Mouse (Mus musculus) forebrain, embryonic 11.5 days (tissue): ENCODE measurements around the gene Spag17. TPM values are rescaled to one million over a fixed set of nuclear protein-coding genes. Genes with fewer than 3 reads are reported as not detected.

Experiments used
- ATAC-seq: fragments of 200-750 bp; cut with Nextera tagmentation; replicated peaks from 2 replicates; pipeline ENCODE4 v1.8.0; 2017; ENCODE audit warnings: moderate TSS enrichment; ENCODE audit not compliant: low FRiP score
- DNase-seq: peaks from one replicate; pipeline ENCODE4 v3.0.0-alpha.2; 2017; ENCODE audit warnings: low spot score
- H3K27ac ChIP-seq: fragments of 300-500 bp; sonication (generic); 2 replicates; pipeline ENCODE4 v1.5.1; 2014; ENCODE audit warnings: low read depth, low read length
- H3K27me3 ChIP-seq: fragments of 300-500 bp; sonication (generic); 2 replicates; pipeline ENCODE4 v1.6.1; 2014; ENCODE audit warnings: mild to moderate bottlenecking, low read length, mixed read lengths; ENCODE audit not compliant: control insufficient read depth, insufficient read depth
- H3K36me3 ChIP-seq: fragments of 300-500 bp; sonication (generic); 2 replicates; pipeline ENCODE4 v1.6.1; 2014; ENCODE audit warnings: mild to moderate bottlenecking, low read length, moderate library complexity, mixed read lengths; ENCODE audit not compliant: control insufficient read depth, insufficient read depth
- H3K4me1 ChIP-seq: fragments of 300-500 bp; sonication (generic); replicated peaks from 2 replicates; pipeline ENCODE4 v1.6.1; 2014; ENCODE audit warnings: low read length, mixed read lengths; ENCODE audit not compliant: control insufficient read depth, insufficient read depth
- H3K4me2 ChIP-seq: fragments of 300-500 bp; sonication (generic); 2 replicates; pipeline ENCODE4 v1.6.1; 2014; ENCODE audit warnings: low read depth, mild to moderate bottlenecking, low read length, moderate library complexity, mixed read lengths; ENCODE audit not compliant: severe bottlenecking
- H3K4me3 ChIP-seq: fragments of 300-500 bp; sonication (generic); 2 replicates; pipeline ENCODE4 v1.5.1; 2014; ENCODE audit warnings: low read depth, low read length
- H3K9ac ChIP-seq: fragments of 300-500 bp; sonication (generic); 2 replicates; pipeline ENCODE4 v1.6.1; 2014; ENCODE audit warnings: low read length
- H3K9me3 ChIP-seq: fragments of 300-500 bp; sonication (generic); 2 replicates; pipeline ENCODE4 v1.6.1; 2016; ENCODE audit warnings: low read length, mixed read lengths; ENCODE audit not compliant: control insufficient read depth
- WGBS: fragments of 180-500 bp; shearing (Covaris S2); extraction: QIAGEN DNeasy Blood & Tissue Kit; methylation state at CpG from one replicate; pipeline ENCODE4 v1.1.7; 2014; 5-methylcytosine and 5-hydroxymethylcytosine counted together
- polyA plus RNA-seq: library from polyadenylated mRNA; unstranded; fragments of >200 nt; fragmentation: Nextera tagmentation; extraction: Ambion mirVana; gene quantifications from 2 replicates; pipeline ENCODE4 v1.2.1, GENCODE M21; 2014

Gene Spag17
- polyA plus RNA-seq, 1 experiment from 2014 or later = 0.20 TPM

GRCm38 (mm10) chr3:99945171-99945570 lies 60.0 kb downstream of the Spag17 start:
- no peak overlapping the region for H3K4me2 ChIP-seq
- DNase-seq = no peak
- H3K9ac ChIP-seq = no peak overlapping the region
- H3K27ac ChIP-seq = no peak overlapping the region
- H3K4me1 ChIP-seq = no peaks in the 10 kb centered on the region
- no peaks in the 10 kb centered on the region for H3K27me3 ChIP-seq
- H3K9me3 ChIP-seq = no peaks in the 10 kb centered on the region
- no peak overlapping the region for H3K4me3 ChIP-seq
- 70% methylated on average over 2 of the region's 2 CpGs for WGBS
- no peak for ATAC-seq
- H3K36me3 ChIP-seq = no peaks in the 10 kb centered on the region

- H3K27ac ChIP-seq = no peak overlapping the region
- H3K4me2 ChIP-seq = no peak overlapping the region
- H3K4me3 ChIP-seq = no peak overlapping the region
- DNase-seq (no peak), ATAC-seq (no peak)
- 86% methylated on average over 9 of the region's 9 CpGs for WGBS
- H3K9me3 ChIP-seq = no peaks in the 10 kb centered on the region
- no peaks in the 10 kb centered on the region for H3K4me1 ChIP-seq
- no peaks in the 10 kb centered on the region for H3K27me3 ChIP-seq
- H3K36me3 ChIP-seq = no peaks in the 10 kb centered on the region
- H3K9ac ChIP-seq = no peak overlapping the region
Observed at GRCm38 (mm10) chr3:99954039-99954602, 68.9 kb downstream of the Spag17 start.

GRCm38 (mm10) chr3:99956517-99956916 lies 71.3 kb downstream of the Spag17 start:
- H3K4me3 ChIP-seq = no peak overlapping the region
- H3K36me3 ChIP-seq = no peaks in the 10 kb centered on the region
- H3K9me3 ChIP-seq = no peaks in the 10 kb centered on the region
- DNase-seq = no peak
- no peaks in the 10 kb centered on the region for H3K4me1 ChIP-seq
- H3K27ac ChIP-seq = no peak overlapping the region
- ATAC-seq = no peak
- no peak overlapping the region for H3K9ac ChIP-seq
- no peaks in the 10 kb centered on the region for H3K27me3 ChIP-seq
- H3K4me2 ChIP-seq = no peak overlapping the region

GRCm38 (mm10) chr3:99959805-99960485 lies 74.7 kb downstream of the Spag17 start:
- no peak for DNase-seq
- Histone ChIP-seq H3K9me3 (no peaks in the 10 kb centered on the region), H3K27me3 (no peaks in the 10 kb centered on the region), H3K27ac (no peak overlapping the region), H3K9ac (no peak overlapping the region), H3K4me2 (no peak overlapping the region), H3K4me3 (no peak overlapping the region), H3K4me1 (no peaks in the 10 kb centered on the region), H3K36me3 (no peaks in the 10 kb centered on the region)
- ATAC-seq = no peak
- WGBS = 65% methylated on average over 7 of the region's 7 CpGs

- WGBS = 81% methylated on average over 6 of the region's 6 CpGs
- no peaks in the 10 kb centered on the region for H3K4me1 ChIP-seq
- DNase-seq = no peak
Observed at GRCm38 (mm10) chr3:99964345-99964744, 79.1 kb downstream of the Spag17 start.

GRCm38 (mm10) chr3:99965863-99966262 lies 80.7 kb downstream of the Spag17 start:
- Histone ChIP-seq H3K9me3 (no peaks in the 10 kb centered on the region), H3K27ac (no peak overlapping the region), H3K36me3 (no peaks in the 10 kb centered on the region), H3K4me1 (no peaks in the 10 kb centered on the region), H3K4me3 (no peak overlapping the region), H3K9ac (no peak overlapping the region), H3K4me2 (no peak overlapping the region), H3K27me3 (no peaks in the 10 kb centered on the region)
- ATAC-seq = no peak
- DNase-seq = no peak
- WGBS = 60% methylated on average over 4 of the region's 4 CpGs

More at GRCm38 (mm10) chr3:99964345-99964744, 79.1 kb downstream of the Spag17 start:
- no peak overlapping the region for H3K4me2 ChIP-seq
- H3K27me3 ChIP-seq = no peaks in the 10 kb centered on the region
- no peak for ATAC-seq
- H3K4me3 ChIP-seq = no peak overlapping the region
- H3K9me3 ChIP-seq = no peaks in the 10 kb centered on the region
- H3K27ac ChIP-seq = no peak overlapping the region
- H3K36me3 ChIP-seq = no peaks in the 10 kb centered on the region
- no peak overlapping the region for H3K9ac ChIP-seq

GRCm38 (mm10) chr3:99966285-99966684 lies 81.1 kb downstream of the Spag17 start:
- Histone ChIP-seq H3K4me3 (no peak overlapping the region), H3K4me2 (no peak overlapping the region), H3K9ac (no peak overlapping the region), H3K9me3 (no peaks in the 10 kb centered on the region), H3K36me3 (no peaks in the 10 kb centered on the region), H3K27me3 (no peaks in the 10 kb centered on the region), H3K27ac (no peak overlapping the region), H3K4me1 (no peaks in the 10 kb centered on the region)
- 52% methylated on average over 2 of the region's 2 CpGs for WGBS
- ATAC-seq = no peak
- DNase-seq = no peak

GRCm38 (mm10) chr3:99970766-99971165 lies 85.6 kb downstream of the Spag17 start:
- Histone ChIP-seq H3K36me3 (no peaks in the 10 kb centered on the region), H3K4me2 (no peak overlapping the region), H3K27me3 (no peaks in the 10 kb centered on the region), H3K4me1 (no peaks in the 10 kb centered on the region), H3K9ac (no peak overlapping the region), H3K27ac (no peak overlapping the region), H3K9me3 (no peaks in the 10 kb centered on the region), H3K4me3 (no peak overlapping the region)
- no peak for ATAC-seq
- WGBS = 80% methylated on average over 5 of the region's 5 CpGs
- DNase-seq = no peak

GRCm38 (mm10) chr3:99981046-99981445 lies 95.8 kb downstream of the Spag17 start:
- Histone ChIP-seq H3K27ac (no peak overlapping the region), H3K4me2 (no peak overlapping the region), H3K9ac (no peak overlapping the region), H3K9me3 (no peaks in the 10 kb centered on the region), H3K27me3 (no peaks in the 10 kb centered on the region), H3K4me1 (no peaks in the 10 kb centered on the region), H3K36me3 (no peaks in the 10 kb centered on the region), H3K4me3 (no peak overlapping the region)
- DNase-seq (no peak), ATAC-seq (no peak)
- WGBS = 75% methylated on average over 7 of the region's 7 CpGs
